Mouse (Mus musculus) MEL (cell line): Measurements from ENCODE around the gene Mcrip1. TPM values are rescaled to one million over a fixed set of nuclear protein-coding genes. Genes with fewer than 3 reads are reported as not detected.

Experiments used
- DNase-seq: peaks from one replicate; pipeline ENCODE4 v3.0.0; 2011; ENCODE audit warnings: low read depth, low spot score
- H3K27ac ChIP-seq: 2 replicates; pipeline ENCODE4 v1.5.1; 2012; ENCODE audit warnings: low read depth, mild to moderate bottlenecking, control low read depth, low read length, moderate library complexity; ENCODE audit not compliant: control insufficient read depth
- H3K27me3 ChIP-seq, 2 experiments: fragments of 150-350 bp in 1 of 2; sonication (generic) in 1 of 2; 2 replicates each; pipeline ENCODE4 v1.6.1; 2012; ENCODE audit warnings: low read length in 2 of 2, mild to moderate bottlenecking in 2 of 2, improper control_type of control experiment in 1 of 2, moderate library complexity in 1 of 2; ENCODE audit not compliant: insufficient read depth in 2 of 2, control insufficient read depth in 1 of 2
- H3K36me3 ChIP-seq, 2 experiments: 2 replicates each; pipeline ENCODE4 v1.6.1; 2012 to 2014; ENCODE audit warnings: low read length in 2 of 2, improper control_type of control experiment in 1 of 2, inconsistent platforms in 1 of 2, mild to moderate bottlenecking in 1 of 2; ENCODE audit not compliant: insufficient read depth in 2 of 2, control insufficient read depth in 1 of 2
- H3K4me1 ChIP-seq, 2 experiments: fragments of 150-350 bp in 1 of 2; sonication (generic) in 1 of 2; 2 replicates each; pipeline ENCODE4 v1.6.1; 2012; ENCODE audit warnings: low read length in 2 of 2, improper control_type of control experiment in 1 of 2, mild to moderate bottlenecking in 1 of 2; ENCODE audit not compliant: insufficient read depth in 2 of 2, control insufficient read depth in 1 of 2
- H3K4me3 ChIP-seq, 2 experiments: fragments of 150-350 bp in 1 of 2; sonication (generic) in 1 of 2; 2 replicates each; pipeline ENCODE4 v1.5.1; 2012; ENCODE audit warnings: low read depth in 2 of 2, low read length in 2 of 2, mild to moderate bottlenecking in 2 of 2, moderate library complexity in 2 of 2, control low read depth in 1 of 2, improper control_type of control experiment in 1 of 2; ENCODE audit not compliant: control insufficient read depth in 1 of 2, insufficient read depth in 1 of 2
- H3K79me2 ChIP-seq: 2 replicates; pipeline ENCODE4 v1.6.1; 2012; ENCODE audit warnings: mild to moderate bottlenecking, low read length, moderate library complexity; ENCODE audit not compliant: control insufficient read depth, poor library complexity, insufficient read depth
- H3K9ac ChIP-seq: 2 replicates; pipeline ENCODE4 v1.6.1; 2012; ENCODE audit warnings: low read depth, mild to moderate bottlenecking, control low read depth, low read length, moderate library complexity; ENCODE audit not compliant: control insufficient read depth, poor library complexity, severe bottlenecking
- H3K9me3 ChIP-seq: fragments of 150-350 bp; sonication (generic); replicated peaks from 2 replicates; pipeline ENCODE4 v1.6.1; 2012; ENCODE audit warnings: mild to moderate bottlenecking, low read length, improper control_type of control experiment, moderate library complexity; ENCODE audit not compliant: insufficient read depth
- BHLHE40 ChIP-seq: IDR thresholded peaks from 2 replicates; pipeline ENCODE4 v1.6.1; 2012; ENCODE audit warnings: low read depth, mild to moderate bottlenecking, inconsistent platforms, low read length, improper control_type of control experiment, borderline replicate concordance
- CHD1 ChIP-seq: IDR thresholded peaks from 2 replicates; pipeline ENCODE4 v1.6.1; 2012; ENCODE audit warnings: low read depth, mild to moderate bottlenecking, inconsistent platforms, low read length, improper control_type of control experiment
- CHD2 ChIP-seq: IDR thresholded peaks from 2 replicates; pipeline ENCODE4 v1.6.1; 2011; ENCODE audit warnings: low read length, improper control_type of control experiment
- E2F4 ChIP-seq: IDR thresholded peaks from 2 replicates; pipeline ENCODE4 v1.6.1; 2011; ENCODE audit warnings: low read depth, low read length, improper control_type of control experiment, borderline replicate concordance
- ELF1 ChIP-seq: IDR thresholded peaks from 2 replicates; pipeline ENCODE4 v1.6.1; 2014; ENCODE audit warnings: low read depth, mild to moderate bottlenecking, inconsistent platforms, low read length, improper control_type of control experiment, moderate library complexity
- EP300 ChIP-seq, 2 experiments: IDR thresholded peaks; 2 replicates each; pipeline ENCODE4 v1.6.1; 2011; ENCODE audit warnings: improper control_type of control experiment in 2 of 2, low read length in 2 of 2, low read depth in 1 of 2, mild to moderate bottlenecking in 1 of 2
- GATA1 ChIP-seq: IDR thresholded peaks from 2 replicates; pipeline ENCODE4 v1.6.1; 2011; ENCODE audit warnings: low read depth, low read length, improper control_type of control experiment
- HCFC1 ChIP-seq: IDR thresholded peaks from 2 replicates; pipeline ENCODE4 v1.6.1; 2012; ENCODE audit warnings: low read depth, mild to moderate bottlenecking, inconsistent platforms, low read length, improper control_type of control experiment, moderate library complexity
- JUND ChIP-seq: IDR thresholded peaks from 2 replicates; pipeline ENCODE4 v1.6.1; 2011; ENCODE audit warnings: low read depth, mild to moderate bottlenecking, improper control_type of control experiment, low read length
- MAX ChIP-seq: IDR thresholded peaks from 2 replicates; pipeline ENCODE4 v1.6.1; 2011; ENCODE audit warnings: low read length, improper control_type of control experiment
- MAZ ChIP-seq: IDR thresholded peaks from 2 replicates; pipeline ENCODE4 v1.6.1; 2012; ENCODE audit warnings: low read depth, mild to moderate bottlenecking, inconsistent platforms, low read length, improper control_type of control experiment
- MXI1 ChIP-seq: IDR thresholded peaks from 2 replicates; pipeline ENCODE4 v1.6.1; 2011; ENCODE audit warnings: mild to moderate bottlenecking, low read depth, low read length, improper control_type of control experiment
- MYB ChIP-seq: IDR thresholded peaks from 2 replicates; pipeline ENCODE4 v1.6.1; 2011; ENCODE audit warnings: mild to moderate bottlenecking, low read depth, low read length, improper control_type of control experiment
- MYC ChIP-seq: IDR thresholded peaks from 2 replicates; pipeline ENCODE4 v1.6.1; 2011; ENCODE audit warnings: low read depth, mild to moderate bottlenecking, low read length, improper control_type of control experiment, moderate library complexity
- NELFE ChIP-seq: IDR thresholded peaks from 2 replicates; pipeline ENCODE4 v1.6.1; 2011; ENCODE audit warnings: low read depth, low read length, improper control_type of control experiment
- NRF1 ChIP-seq: IDR thresholded peaks from 2 replicates; pipeline ENCODE4 v1.6.1; 2014; ENCODE audit warnings: low read depth, mild to moderate bottlenecking, inconsistent platforms, low read length, improper control_type of control experiment, moderate library complexity; ENCODE audit not compliant: poor library complexity, insufficient read depth, severe bottlenecking
- POLR2AphosphoS2 ChIP-seq: IDR thresholded peaks from 2 replicates; pipeline ENCODE4 v1.6.1; 2011; ENCODE audit warnings: low read length, improper control_type of control experiment
- POLR2AphosphoS5 ChIP-seq: IDR thresholded peaks from 2 replicates; pipeline ENCODE4 v1.6.1; 2012; ENCODE audit warnings: low read depth, borderline replicate concordance, mild to moderate bottlenecking, inconsistent platforms, low read length, moderate library complexity, mixed read lengths
- RAD21 ChIP-seq: IDR thresholded peaks from 2 replicates; pipeline ENCODE4 v1.6.1; 2011; ENCODE audit warnings: mild to moderate bottlenecking, low read depth, low read length, improper control_type of control experiment
- RCOR1 ChIP-seq: IDR thresholded peaks from 2 replicates; pipeline ENCODE4 v1.6.1; 2012; ENCODE audit warnings: low read depth, mild to moderate bottlenecking, inconsistent platforms, low read length, improper control_type of control experiment
- SIN3A ChIP-seq: IDR thresholded peaks from 2 replicates; pipeline ENCODE4 v1.6.1; 2012; ENCODE audit warnings: low read length, improper control_type of control experiment, inconsistent platforms
- SMC3 ChIP-seq: IDR thresholded peaks from 2 replicates; pipeline ENCODE4 v1.6.1; 2011; ENCODE audit warnings: low read depth, low read length, improper control_type of control experiment
- TAL1 ChIP-seq: IDR thresholded peaks from 2 replicates; pipeline ENCODE4 v1.6.1; 2012; ENCODE audit warnings: mild to moderate bottlenecking, inconsistent platforms, low read length, moderate library complexity, mixed read lengths
- TBP ChIP-seq: IDR thresholded peaks from 2 replicates; pipeline ENCODE4 v1.8.0; 2011; ENCODE audit warnings: low read depth, low read length, improper control_type of control experiment
- TCF12 ChIP-seq: IDR thresholded peaks from 2 replicates; pipeline ENCODE4 v1.6.1; 2014; ENCODE audit warnings: low read depth, mild to moderate bottlenecking, inconsistent platforms, low read length, improper control_type of control experiment, moderate library complexity
- UBTF ChIP-seq: IDR thresholded peaks from 2 replicates; pipeline ENCODE4 v1.6.1; 2012; ENCODE audit warnings: low read depth, mild to moderate bottlenecking, inconsistent platforms, low read length, improper control_type of control experiment, moderate library complexity, borderline replicate concordance; ENCODE audit not compliant: insufficient read depth
- USF1 ChIP-seq: IDR thresholded peaks from 2 replicates; pipeline ENCODE4 v1.6.1; 2014; ENCODE audit warnings: low read depth, mild to moderate bottlenecking, inconsistent platforms, low read length, improper control_type of control experiment, moderate library complexity
- USF2 ChIP-seq, 2 experiments: IDR thresholded peaks; 2 replicates each; pipeline ENCODE4 v1.6.1; 2011 to 2012; ENCODE audit warnings: improper control_type of control experiment in 2 of 2, low read length in 2 of 2, borderline replicate concordance in 1 of 2, inconsistent platforms in 1 of 2, low read depth in 1 of 2, mild to moderate bottlenecking in 1 of 2; ENCODE audit not compliant: insufficient read depth in 1 of 2
- ZC3H11A ChIP-seq: IDR thresholded peaks from 2 replicates; pipeline ENCODE4 v1.6.1; 2012; ENCODE audit warnings: low read depth, mild to moderate bottlenecking, inconsistent platforms, low read length, improper control_type of control experiment
- ZKSCAN1 ChIP-seq: IDR thresholded peaks from 2 replicates; pipeline ENCODE4 v1.6.1; 2012; ENCODE audit warnings: low read depth, mild to moderate bottlenecking, inconsistent platforms, low read length, improper control_type of control experiment, moderate library complexity
- ZMIZ1 ChIP-seq: IDR thresholded peaks from 2 replicates; pipeline ENCODE4 v1.6.1; 2012; ENCODE audit warnings: low read depth, mild to moderate bottlenecking, inconsistent platforms, low read length, improper control_type of control experiment, moderate library complexity
- ZNF384 ChIP-seq: IDR thresholded peaks from 2 replicates; pipeline ENCODE4 v1.6.1; 2012; ENCODE audit warnings: low read depth, mild to moderate bottlenecking, inconsistent platforms, low read length, improper control_type of control experiment
- polyA plus RNA-seq, 2 experiments: library from polyadenylated mRNA; stranded (reverse) in 1 of 2; unstranded in 1 of 2; fragments of >175 nt in 1 of 2; fragments of >200 nt in 1 of 2; gene quantifications; 2 replicates each; pipeline versions ENCODE4 v1.2.1 to v1.2.4; 2012; ENCODE audit warnings: low replicate concordance in 2 of 2, low read depth in 1 of 2; ENCODE audit not compliant: insufficient read length in 2 of 2, insufficient read depth in 1 of 2, missing spikeins in 1 of 2
- total RNA-seq: library from RNA; depleted of rRNA; stranded (reverse); fragments of 300-350 nt; gene quantifications from 2 replicates; pipeline ENCODE4 v1.2.3, GENCODE M21; 2012

Gene Mcrip1
- total and polyA plus RNA-seq, 3 experiments: 36.6 to 83.5 TPM; not detected in 1

DNA sequence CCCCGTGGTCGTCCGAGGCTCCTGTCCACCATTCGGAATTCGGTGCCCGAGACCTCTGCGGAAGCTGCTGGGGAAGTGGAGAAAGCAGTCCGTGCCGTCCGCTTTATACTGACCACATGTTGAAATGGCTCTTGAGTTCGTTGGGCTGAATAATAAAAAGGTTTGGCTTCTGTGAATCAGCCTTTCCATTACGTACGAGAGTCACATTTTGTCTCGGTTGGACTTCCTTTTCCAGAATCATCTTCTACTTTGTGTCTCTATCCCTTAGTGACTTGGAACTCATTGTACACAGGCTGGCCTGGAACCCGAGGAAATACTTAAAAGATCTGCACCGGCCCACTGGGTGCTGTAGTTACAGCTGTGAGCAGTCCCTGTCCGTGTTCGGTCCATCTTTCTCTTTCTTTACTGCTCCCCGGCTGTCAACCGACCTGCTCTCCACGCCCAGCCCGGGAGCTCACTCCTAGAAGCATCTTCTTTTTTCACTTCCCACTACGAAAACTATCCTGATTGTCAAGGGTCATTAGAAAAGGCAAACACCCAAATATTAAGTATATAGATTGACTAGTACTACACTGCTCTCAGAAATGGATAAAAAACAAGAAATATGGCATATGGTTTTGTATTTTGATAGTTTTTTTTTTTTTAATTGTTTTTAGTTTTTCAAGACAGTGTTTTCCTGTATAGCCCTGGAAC is 24.2 kb upstream of the Mcrip1 start (continued):
- TF ChIP-seq BHLHE40: no peak
- no peak for TF ChIP-seq USF1
- TF ChIP-seq CHD1: peak; percentile 91; the same call in 1 of the 2 replicates

GRCm38 (mm10) chr11:120572752-120573584 is 23.4 kb upstream of the Mcrip1 start, which contains the start of gene P4hb:
Gene P4hb (minus strand): TSS chr11:120573253.
- peaks cover 5 to 16% of the 10 kb centered on the region in 2 experiments for H3K4me1 ChIP-seq
- H3K9me3 ChIP-seq: no peaks in the 10 kb centered on the region
- H3K9ac ChIP-seq: peak within 1 kb of the TSS; percentile 92
- H3K79me2 ChIP-seq: peaks cover 41% of the 10 kb centered on the region
- DNase-seq: peak; percentile 100
- peak within 1 kb of the TSS; percentile 88 to 94 for H3K4me3 ChIP-seq
- peak within 1 kb of the TSS; percentile 84 for H3K27ac ChIP-seq
- H3K36me3 ChIP-seq: peaks cover 10 to 28% of the 10 kb centered on the region in 2 experiments
- H3K27me3 ChIP-seq: no peaks in the 10 kb centered on the region
- no peak for TF ChIP-seq RAD21
- TF ChIP-seq CHD2: peak; percentile 61
- TF ChIP-seq HCFC1: peak; percentile 83
- no peak for TF ChIP-seq UBTF
- no peak for TF ChIP-seq ZC3H11A
- TF ChIP-seq NELFE: peak; percentile 99
- TF ChIP-seq RCOR1: no peak
- no peak for TF ChIP-seq JUND
- peak; percentile 99 for TF ChIP-seq ZMIZ1
- TF ChIP-seq ZKSCAN1: no peak
- peak; percentile 89 for TF ChIP-seq SIN3A
- no peak for TF ChIP-seq SMC3
- TF ChIP-seq TBP: peak; percentile 97
- no peak for TF ChIP-seq TAL1
- peak; percentile 76 for TF ChIP-seq POLR2AphosphoS5
- TF ChIP-seq MXI1: peak; percentile 96
- no peak for TF ChIP-seq USF2 (IDR thresholded peaks at IDR 0.05; ENCODE audit: borderline replicate concordance in 1 of 2, insufficient read depth in 1 of 2, low read depth in 1 of 2, low read length in 2 of 2)
- TF ChIP-seq ZNF384: no peak
- TF ChIP-seq MAZ: peak; percentile 33; the same call in 1 of the 2 replicates
- peak; percentile 95 for TF ChIP-seq ELF1
- peak; percentile 86; the same call in 1 of the 2 replicates for TF ChIP-seq POLR2AphosphoS2
- peak; percentile 86 for TF ChIP-seq NRF1
- no peak for TF ChIP-seq MYB
- TF ChIP-seq GATA1: no peak
- TF ChIP-seq E2F4: peak; percentile 89; the same call in 1 of the 2 replicates
- peak; percentile 94 for TF ChIP-seq MYC
- TF ChIP-seq TCF12: peak; percentile 69
- TF ChIP-seq MAX: peak; percentile 92
- TF ChIP-seq USF1: peak; percentile 58
- TF ChIP-seq EP300 (IDR thresholded peaks at IDR 0.05; ENCODE audit: low read depth in 1 of 2, low read length in 2 of 2): 0 out of 4 replicates have a peak, but pooled peaks of 1 of the 2 experiments have one; percentile 12
- peak; percentile 84; the same call in 1 of the 2 replicates for TF ChIP-seq BHLHE40
